Mouse (Mus musculus): Measurements from ENCODE around the gene Pts. TPM values are rescaled to one million over a fixed set of nuclear protein-coding genes. Genes with fewer than 3 reads are reported as not detected.

Pts gene
- 157 and 177 TPM in 2 replicates for polyA plus RNA-seq (2015; fragmentation: Nextera tagmentation; extraction: Ambion mirVana)

DNA sequence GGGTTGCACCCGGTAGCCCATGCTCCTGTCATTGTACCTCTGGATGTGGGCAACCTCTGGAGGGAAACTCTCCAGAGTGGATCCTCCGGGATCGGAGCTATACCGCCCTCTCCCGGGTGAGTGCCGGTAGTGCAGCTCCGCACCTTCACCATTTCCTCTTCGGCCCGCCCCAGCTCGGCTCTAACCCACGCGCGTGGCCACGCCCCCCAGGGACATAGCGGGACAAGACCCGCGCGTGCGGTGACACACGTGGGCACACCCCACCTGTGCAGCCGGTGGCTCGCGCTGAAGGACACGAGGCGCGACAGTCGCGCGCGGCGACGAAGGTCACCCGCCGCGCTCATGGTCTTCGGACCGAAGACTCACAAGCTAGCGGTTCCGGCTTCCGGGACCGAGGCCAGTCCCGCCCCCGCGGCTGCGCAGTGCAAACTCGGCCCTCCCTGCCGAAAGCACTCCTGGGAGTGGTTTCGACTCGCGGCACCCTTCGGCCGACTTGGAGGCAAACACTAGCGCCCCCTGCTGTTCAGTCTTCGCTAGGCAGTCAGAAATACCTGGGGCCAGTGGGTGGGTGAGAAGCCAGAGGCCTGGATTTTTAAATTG, at the start of gene Pts:
TSS of gene Pts (minus strand) at position 432 of the 600 bp plus-strand sequence.

DNA sequence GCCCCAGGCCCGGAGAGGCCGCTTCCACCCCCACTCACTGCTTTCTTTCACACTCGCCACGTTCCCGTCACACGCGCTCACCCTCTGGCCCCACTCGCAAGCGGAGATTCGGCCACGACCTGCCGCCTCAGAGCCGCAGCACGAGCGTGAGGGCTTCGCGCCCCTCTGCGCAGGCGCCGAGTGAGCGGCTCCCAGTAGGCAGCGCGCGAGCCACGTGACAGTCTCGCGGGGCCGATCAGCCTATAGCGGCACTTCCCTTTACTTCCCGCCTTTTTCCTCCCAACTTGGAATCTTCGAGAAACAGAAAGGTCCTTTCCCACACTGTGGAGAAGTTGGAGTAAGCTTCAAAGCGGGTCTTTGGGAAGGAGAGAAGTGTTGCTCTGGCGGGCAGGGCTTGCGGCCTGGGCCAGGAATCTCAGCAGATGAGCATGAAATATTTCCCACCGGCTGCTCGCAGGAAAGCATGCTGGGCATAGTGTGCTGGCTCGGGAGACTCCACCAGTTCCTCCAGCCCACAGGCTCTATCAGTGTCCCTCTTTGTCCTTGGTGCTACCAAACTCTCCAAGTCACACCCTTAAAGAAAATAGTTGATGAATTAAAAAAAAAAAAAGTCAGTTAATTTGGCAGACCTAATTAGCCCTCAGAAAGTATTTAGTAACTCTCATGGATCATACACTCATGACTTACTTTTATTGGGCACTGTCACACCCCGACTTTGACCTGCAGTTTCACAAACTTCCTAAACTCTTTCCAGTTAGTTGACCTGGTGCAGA, 32.8 kb upstream of the Pts start, which contains the start of gene Tex12:
TSS of gene Tex12 (minus strand) at position 181 of the 773 bp plus-strand sequence.

DNA sequence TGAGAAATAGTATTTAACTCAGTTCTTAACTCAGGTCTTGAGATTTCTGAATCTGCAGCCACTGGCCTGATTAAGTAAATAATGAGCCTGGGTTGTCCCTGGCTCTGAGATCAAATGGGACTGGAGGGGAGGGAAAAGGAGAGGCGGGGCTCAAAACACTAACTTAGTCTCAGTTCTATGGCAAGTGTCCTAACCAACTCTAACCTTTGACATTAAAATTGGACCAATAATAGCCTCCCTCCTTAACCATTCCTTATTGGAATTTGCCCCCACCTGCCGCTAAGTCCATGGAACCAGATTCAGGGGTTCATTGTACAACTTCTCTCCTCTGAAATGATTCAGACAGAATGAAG, 26.5 kb upstream of the Pts start, which contains the start of gene Bco2:
TSS of gene Bco2 (minus strand) at position 88 of the 353 bp plus-strand sequence.

DNA sequence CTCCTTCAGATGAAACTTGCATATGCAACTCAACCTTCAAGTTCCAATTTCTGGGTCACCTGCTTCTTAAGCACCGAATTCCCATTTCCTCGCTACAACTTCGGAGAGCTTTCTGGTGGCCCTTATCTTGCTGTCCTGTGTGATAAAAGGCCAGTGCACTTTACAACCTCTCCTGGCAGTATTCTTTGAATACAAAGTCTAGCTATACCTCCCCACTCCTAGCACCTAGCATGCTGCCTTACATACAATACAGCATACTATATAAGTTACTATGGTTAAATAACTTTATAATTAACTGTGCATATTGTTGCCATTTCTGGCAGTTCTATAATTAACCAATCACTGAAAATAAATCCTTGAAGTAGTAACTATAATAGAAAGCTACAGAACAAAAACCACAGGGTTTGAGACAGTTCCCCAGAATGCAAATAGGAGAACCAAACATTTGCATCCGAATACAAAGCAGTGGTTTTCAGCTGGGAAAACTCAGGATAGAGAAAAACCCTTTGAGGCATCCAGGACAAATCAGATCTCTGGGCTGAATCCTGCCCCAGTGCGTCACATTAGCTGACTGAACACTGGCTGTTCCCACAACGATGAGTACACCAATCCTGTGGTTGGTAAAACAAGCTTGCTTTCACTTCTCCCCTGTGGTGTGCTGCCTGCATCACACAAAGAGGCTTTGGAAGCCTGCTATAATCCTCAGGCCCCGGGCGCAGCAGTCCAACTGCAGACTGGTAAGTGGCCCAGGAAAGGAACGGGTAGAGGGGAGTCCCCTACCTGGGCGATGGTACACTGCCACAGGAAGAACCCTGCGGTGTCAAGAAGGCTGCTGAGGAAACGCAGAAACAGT, 25.9 kb upstream of the Pts start, which contains the start of gene Il18:
TSS of gene Il18 (plus strand) at position 587 of the 853 bp plus-strand sequence.

DNA sequence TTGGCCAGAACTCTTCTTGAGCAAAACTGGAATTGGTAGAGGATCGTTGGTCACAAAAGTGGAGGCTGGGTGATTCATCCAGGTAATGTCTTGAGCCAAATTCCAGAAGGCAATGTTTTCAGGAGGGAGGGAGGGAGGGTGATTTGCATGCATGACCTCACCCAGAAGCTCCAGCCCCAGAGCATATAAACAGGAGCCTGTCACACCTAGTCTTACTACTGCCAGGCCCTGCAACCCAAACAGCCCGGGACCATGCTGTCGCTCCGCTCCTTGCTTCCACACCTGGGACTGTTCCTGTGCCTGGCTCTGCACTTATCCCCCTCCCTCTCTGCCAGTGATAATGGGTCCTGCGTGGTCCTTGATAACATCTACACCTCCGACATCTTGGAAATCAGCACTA, 34.2 kb downstream of the Pts start, which contains the start of gene Plet1:
TSS of gene Plet1 (plus strand) at position 215 of the 400 bp plus-strand sequence.

Other genes starting within 250 kb of the Pts start
- gene Rpl10-ps3, start 183.8 kb downstream of the Pts start, polyA plus RNA-seq (2015; fragmentation: Nextera tagmentation; extraction: Ambion mirVana), result 267 and 302 TPM in 2 replicates
- gene Plet1, start 34.2 kb downstream of the Pts start, polyA plus RNA-seq (2015; fragmentation: Nextera tagmentation; extraction: Ambion mirVana), result 2.3 and 2.9 TPM in 2 replicates
- gene Il18, start 26.1 kb upstream of the Pts start, polyA plus RNA-seq (2015; fragmentation: Nextera tagmentation; extraction: Ambion mirVana), result 17.3 and 23.0 TPM in 2 replicates
- 0.28 and 0.36 TPM in 2 replicates for gene Bco2, start 26.5 kb upstream of the Pts start, polyA plus RNA-seq (2015; fragmentation: Nextera tagmentation; extraction: Ambion mirVana)
- not detected in 2 replicates for gene Tex12, start 32.6 kb upstream of the Pts start, polyA plus RNA-seq (2015; fragmentation: Nextera tagmentation; extraction: Ambion mirVana)
- 387 and 421 TPM in 2 replicates for gene Sdhd, start 75.1 kb upstream of the Pts start, polyA plus RNA-seq (2015; fragmentation: Nextera tagmentation; extraction: Ambion mirVana)
- 516 and 1,009 TPM in 2 replicates for gene Timm8b, start 75.2 kb upstream of the Pts start, polyA plus RNA-seq (2015; fragmentation: Nextera tagmentation; extraction: Ambion mirVana)
- 4.1 and 4.4 TPM in 2 replicates for gene Pih1d2, start 88.6 kb upstream of the Pts start, polyA plus RNA-seq (2015; fragmentation: Nextera tagmentation; extraction: Ambion mirVana)
- 20.6 and 22.3 TPM in 2 replicates for gene Nkapd1, start 88.7 kb upstream of the Pts start, polyA plus RNA-seq (2015; fragmentation: Nextera tagmentation; extraction: Ambion mirVana)
- 33.7 and 50.9 TPM in 2 replicates for gene Dlat, start 131.1 kb upstream of the Pts start, polyA plus RNA-seq (2015; fragmentation: Nextera tagmentation; extraction: Ambion mirVana)
- gene Dixdc1, start 210.8 kb upstream of the Pts start, polyA plus RNA-seq (2015; fragmentation: Nextera tagmentation; extraction: Ambion mirVana), result 6.4 and 10.8 TPM in 2 replicates
- 11.2 and 17.0 TPM in 2 replicates for gene 2310030G06Rik, start 217.8 kb upstream of the Pts start, polyA plus RNA-seq (2015; fragmentation: Nextera tagmentation; extraction: Ambion mirVana)
- gene Cryab, start 222.6 kb upstream of the Pts start, polyA plus RNA-seq (2015; fragmentation: Nextera tagmentation; extraction: Ambion mirVana), result 112 and 178 TPM in 2 replicates
- gene Hspb2, start 223.6 kb upstream of the Pts start, polyA plus RNA-seq (2015; fragmentation: Nextera tagmentation; extraction: Ambion mirVana), result 14.4 and 35.5 TPM in 2 replicates
- 7.8 and 9.9 TPM in 2 replicates for gene Fdxacb1, start 239.5 kb upstream of the Pts start, polyA plus RNA-seq (2015; fragmentation: Nextera tagmentation; extraction: Ambion mirVana)
- gene Alg9, start 246.3 kb upstream of the Pts start, polyA plus RNA-seq (2015; fragmentation: Nextera tagmentation; extraction: Ambion mirVana), result 18.2 and 22.4 TPM in 2 replicates
- 91.2 and 102 TPM in 2 replicates for gene 1110032A03Rik, start 246.8 kb upstream of the Pts start, polyA plus RNA-seq (2015; fragmentation: Nextera tagmentation; extraction: Ambion mirVana)

Data from adrenal gland, postnatal 0 days (tissue).